Mouse (Mus musculus): ENCODE measurements around the gene Gnpat.
"Not testable (repeated sequence)": the region's sequence is repeated elsewhere in the genome, so short reads cannot be mapped to it uniquely, and the experiment has no call there.

Gnpat gene

DNA sequence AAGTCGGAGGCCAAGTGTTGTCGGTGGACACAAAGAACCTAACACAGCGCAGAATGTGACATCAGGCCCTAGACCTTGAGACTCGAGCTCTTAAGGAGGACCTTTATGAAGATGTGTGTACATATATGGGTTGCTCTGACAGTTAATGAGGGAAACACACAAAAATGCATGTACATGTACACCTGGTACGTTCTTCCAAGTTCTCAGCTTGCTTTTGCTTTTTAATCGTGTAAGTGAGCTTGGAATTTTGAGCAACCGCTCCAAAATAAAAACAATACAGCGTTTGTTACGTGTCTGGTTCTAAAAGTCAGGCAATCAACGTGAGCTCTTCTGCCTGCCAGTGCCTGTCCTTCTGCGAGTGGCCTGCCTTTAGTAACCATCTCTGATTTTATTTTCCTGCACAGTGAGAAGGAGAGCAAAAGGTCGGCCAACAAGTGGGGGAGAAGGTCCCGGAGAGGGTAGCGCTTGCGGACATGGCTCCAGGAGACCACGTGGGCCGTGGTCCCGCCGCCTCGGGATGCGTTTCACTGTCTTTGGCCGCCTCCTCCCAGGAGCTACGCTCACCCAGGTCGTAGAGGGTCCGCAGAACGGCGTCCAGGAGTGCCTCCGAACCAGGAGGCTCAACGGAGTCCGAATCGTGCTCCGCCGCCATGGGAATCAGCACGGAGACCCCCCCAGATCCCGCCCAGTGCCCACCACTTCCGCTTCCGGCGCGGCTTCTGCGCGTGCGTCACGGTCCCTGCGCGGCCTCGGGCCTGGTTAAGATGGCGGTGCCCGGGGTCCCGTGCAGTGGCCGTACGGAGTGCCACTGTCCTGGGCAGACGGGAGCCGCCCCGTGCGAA is at the start of gene Gnpat, which contains the start of gene 2810004N23Rik:
TSS of gene Gnpat (plus strand) at position 713 of the 842 bp plus-strand sequence.
TSS of gene 2810004N23Rik (minus strand) at position 800 of the 842 bp plus-strand sequence.
- CTCF ChIA-PET, result no interaction called here

DNA sequence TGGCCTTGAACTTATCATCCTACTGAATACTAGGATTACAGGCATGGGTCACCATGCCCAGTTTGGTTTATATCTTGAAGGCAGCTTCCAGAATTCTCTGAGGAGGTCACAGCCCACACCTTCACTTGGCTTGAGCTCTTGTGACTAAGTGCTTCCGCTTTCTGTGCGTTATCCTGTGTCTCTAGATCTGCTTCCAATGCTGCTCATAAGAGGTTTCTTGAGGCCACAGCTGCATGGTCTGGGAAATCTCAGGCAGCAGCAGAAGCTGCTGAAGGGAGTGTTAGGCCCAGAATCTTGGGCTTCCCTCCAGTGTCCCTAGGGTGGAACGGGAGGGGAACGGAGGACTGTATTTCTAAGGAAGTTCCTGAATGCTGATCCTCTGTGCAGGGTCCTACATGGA is 49.5 kb upstream of the Gnpat start:
- CTCF ChIA-PET, result no interaction called here

DNA sequence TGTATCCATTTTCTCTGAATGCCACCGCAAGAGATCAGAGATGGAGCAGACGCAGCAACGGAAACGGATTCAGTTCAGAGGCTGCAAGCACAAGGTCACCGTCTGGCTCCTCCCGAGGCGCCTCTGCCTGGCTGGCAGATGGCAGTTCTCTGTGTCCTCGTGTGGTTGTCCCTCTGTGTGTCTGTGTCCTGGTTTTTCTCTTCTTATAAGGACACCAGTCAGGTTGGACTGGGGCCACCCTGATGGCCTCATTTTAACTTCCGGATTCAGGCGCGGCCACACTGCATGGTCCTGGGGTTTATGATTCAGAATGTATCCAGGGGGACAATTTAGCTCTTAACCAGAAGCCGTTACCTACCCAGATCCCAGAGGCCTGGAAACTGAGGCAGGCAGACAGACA is 47.0 kb upstream of the Gnpat start:
- CTCF ChIA-PET, result no interaction called here

DNA sequence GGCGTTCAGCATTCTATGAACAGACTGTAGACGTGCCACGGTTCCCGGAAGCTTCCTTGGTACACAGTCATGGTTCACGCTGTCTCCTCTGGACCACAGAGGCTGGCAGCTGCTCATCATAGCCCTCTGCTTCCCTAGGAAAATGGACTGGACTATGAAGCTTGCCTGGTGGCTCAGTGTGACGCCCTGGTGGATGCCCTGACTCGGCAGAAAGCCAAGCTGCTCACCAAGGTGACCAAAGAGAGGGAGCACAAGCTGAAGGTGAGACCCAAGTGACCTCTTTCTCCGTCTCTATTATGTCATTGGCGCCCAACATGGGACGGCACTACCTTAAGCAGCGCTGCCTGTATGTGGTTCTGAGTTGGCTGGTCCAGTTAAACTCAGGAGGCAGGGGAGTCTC is 46.0 kb upstream of the Gnpat start:
- CTCF ChIA-PET, result no interaction called here

DNA sequence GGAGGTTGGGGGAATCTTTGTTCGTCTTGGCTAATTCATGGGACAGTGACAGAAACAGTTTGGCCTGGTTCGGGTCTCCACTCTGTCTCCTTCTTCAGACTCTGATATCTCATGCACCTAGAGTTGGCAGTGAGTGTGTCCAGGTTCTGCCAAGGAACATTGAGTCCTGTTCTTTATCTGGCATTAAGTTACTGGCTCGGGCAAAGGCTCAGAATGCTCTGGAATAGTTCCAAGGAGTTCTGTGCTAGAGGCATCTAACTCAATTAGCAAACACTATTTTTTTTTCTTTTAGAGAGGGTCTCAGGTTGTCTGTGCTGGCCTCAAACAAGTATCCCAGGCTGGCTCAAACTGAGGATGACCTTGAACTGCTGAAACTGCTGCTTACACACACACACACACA is 45.5 kb upstream of the Gnpat start:
- CTCF ChIA-PET, result no interaction called here

DNA sequence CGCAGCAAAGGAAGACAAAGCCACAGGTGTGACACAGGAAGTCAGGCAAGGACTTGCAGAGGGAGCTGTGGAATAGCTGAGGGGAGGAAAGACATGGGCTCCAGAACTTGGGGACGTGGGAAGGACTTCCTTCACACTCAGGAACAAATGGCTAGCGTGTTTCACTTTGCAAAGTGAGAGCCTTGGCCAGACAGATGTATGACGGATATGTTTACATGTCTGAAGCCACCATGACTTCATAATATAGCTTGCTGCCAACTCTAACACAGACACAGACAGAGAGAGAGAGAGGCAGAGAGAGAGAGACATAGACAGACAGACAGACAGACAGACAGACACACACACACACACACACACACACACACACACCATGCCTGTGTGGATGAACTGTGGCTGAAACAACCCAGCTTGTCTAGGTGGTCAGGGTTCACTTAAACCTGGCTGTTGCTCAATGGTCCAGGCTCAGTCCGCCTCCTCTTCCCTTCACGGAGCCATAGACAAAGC is 43.2 kb upstream of the Gnpat start:
- CTCF ChIA-PET, result no interaction called here

DNA sequence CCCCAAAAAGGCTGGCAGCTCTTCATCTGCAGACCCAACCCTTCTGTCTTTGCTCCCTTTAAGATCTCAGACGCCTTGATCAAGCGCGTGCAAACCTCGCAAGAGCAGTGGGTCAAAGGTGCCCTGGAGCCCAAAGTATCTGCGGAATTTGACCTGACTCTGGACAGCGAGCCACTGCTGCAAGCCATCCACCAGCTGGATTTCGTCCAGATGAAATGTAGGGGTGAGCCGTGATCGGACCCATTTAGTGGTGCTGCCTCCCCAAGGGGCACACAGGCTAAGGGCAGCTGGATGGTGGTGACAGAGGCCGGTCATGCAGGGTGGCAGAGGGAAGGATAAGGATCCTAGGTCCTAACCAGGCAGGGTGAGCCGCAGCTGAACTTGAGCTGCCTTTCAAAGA is 42.7 kb upstream of the Gnpat start:
- CTCF ChIA-PET, result no interaction called here

DNA sequence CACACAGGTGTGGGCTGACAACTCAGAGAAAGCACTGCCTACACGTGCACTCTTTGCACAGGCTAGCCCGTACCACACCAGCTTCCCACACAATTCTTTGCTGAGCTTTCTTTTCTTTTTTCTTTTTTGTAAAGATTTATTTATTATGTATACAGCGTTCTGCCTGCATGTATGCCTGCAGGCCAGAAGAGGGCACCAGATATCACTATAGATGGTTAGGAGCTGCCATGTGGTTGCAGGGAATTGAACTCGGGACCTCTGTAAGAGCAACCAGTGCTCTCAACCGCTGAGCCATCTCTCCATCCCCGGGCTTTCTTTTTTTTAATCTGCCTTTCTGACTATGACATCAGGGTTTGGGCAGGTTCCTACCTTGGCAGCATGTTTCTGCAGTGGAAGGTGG is 39.3 kb upstream of the Gnpat start:
- CTCF ChIA-PET, result no interaction called here

DNA sequence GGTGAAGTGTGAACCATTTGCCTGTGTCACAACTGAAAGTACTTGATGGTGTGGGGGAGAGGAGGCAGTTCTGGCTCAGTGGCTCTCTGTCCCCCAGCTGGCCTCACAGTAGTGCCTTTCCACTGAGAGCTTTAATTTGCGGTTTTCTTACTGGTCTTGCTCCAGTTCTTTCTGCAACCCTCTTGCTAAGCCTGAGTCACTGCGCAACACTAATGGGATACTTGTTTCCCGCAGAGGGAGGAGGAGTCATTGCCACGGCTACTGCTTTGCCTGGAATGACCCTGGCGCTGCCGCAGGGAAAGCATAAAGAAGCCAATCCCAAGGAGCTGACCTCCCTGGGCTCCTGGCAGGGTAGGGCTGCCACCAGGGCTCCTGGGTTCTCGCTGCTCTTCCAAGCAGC is 36.2 kb upstream of the Gnpat start:
- CTCF ChIA-PET, result no interaction called here

DNA sequence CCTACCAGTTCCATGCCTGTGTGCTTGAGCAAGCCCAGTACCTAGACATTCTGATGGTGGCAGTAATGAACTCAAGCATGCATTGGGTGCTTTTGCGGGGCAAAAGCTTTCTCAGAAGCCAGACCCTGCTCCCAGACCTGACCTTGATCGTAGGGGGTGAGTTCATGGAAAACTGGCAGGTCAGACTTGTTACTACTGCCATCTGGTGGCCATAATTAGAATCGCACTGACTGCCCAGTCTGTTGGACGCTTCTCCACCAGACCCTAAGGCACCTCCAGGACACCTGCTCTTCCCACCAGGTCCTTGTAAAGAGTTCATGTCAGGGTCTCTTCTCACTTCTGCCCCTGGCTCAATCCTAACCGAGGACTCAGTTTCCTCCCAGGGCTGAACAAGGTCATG is 35.4 kb upstream of the Gnpat start:
- CTCF ChIA-PET, result no interaction called here

DNA sequence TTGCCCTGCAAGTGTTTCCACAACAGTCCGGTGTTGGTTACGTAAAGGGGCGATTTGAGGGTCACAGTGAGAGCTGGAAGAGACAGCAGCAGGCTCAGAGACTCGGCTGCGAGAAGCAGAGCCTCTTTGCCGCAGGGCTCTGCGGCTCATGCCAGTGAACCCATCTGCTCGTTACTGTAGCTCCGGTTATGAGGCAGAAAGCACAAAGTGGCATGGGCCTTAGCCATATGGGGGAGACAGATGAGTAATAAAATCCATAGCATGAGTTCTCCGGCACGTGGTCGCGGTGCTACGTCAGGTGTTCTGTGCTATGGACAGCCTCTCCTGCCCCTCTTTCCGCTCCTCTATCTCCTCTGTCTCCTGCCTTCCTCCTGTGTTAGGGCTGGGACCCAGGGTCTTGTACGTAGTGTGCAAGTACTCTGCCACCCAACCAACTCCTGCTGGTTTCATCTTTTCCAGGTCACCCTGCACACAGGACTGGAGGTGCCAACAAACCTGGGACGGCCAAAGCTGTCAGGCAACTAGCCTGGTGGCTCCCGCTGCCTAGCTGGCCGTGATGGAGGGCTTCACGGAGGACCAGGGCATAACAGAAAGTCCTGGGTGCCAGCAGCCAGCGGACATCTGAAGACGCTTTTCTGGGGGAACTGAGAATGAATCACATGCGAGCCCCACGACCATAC is 34.1 kb upstream of the Gnpat start:
- CTCF ChIA-PET, result no interaction called here

DNA sequence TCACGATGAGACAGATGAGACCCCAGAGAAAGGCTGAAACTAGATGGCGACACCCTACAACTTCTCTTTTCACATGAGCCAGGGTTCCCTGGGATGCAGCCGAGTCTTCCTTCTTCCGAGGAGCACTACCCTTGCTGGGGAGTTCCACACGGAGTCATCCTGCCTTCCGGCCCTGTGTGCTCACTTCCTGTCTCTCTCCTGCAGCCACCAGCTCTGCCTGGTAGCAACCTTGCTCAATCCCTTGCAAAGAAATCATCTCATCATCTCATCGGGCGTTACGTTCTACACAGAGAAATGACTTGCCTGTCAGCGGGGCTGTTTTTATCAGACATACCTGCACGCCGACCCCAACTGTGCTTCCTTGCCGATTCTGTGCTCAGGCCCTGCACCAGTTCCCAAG is 32.8 kb upstream of the Gnpat start:
- CTCF ChIA-PET, result no interaction called here

DNA sequence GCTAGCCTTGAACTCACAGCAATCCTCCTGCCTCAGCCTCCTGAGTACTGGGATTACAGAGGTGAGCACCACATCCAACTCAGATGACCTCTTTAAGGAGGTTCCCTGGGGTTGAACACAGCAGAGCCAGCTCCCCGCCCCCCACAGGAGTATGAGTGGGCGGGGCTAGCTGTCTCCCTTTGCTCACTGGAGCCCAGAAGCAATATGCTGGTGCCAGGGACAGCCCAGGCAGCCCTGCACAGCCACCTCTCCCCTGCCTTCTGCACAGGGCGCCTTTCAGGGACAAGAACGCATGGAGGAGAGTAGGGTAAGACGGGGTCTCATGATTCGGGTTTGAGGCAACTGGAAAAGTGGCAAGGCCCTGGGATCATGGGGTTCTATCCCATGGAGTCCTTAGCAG is 31.3 kb upstream of the Gnpat start:
- CTCF ChIA-PET, result no interaction called here

DNA sequence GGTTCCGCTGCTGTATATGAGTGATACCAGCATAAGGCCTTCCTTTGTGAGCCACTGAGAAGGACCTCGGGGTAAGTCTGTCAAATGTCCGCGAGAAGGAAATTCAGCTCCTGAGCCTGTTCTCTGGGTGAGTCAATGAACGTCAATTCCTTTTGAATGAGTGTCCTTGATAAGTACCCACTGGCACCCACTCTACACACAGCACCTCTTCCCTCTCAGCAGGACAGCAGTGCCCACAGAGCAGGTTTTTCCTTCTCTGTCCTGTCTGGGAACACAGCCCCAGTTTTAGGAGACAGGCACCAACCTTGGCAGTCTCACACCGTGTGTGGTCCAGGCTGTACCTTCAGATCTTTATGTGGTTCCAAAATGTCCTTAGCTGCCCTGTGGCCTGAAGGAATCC is 30.9 kb upstream of the Gnpat start:
- CTCF ChIA-PET, result no interaction called here

DNA sequence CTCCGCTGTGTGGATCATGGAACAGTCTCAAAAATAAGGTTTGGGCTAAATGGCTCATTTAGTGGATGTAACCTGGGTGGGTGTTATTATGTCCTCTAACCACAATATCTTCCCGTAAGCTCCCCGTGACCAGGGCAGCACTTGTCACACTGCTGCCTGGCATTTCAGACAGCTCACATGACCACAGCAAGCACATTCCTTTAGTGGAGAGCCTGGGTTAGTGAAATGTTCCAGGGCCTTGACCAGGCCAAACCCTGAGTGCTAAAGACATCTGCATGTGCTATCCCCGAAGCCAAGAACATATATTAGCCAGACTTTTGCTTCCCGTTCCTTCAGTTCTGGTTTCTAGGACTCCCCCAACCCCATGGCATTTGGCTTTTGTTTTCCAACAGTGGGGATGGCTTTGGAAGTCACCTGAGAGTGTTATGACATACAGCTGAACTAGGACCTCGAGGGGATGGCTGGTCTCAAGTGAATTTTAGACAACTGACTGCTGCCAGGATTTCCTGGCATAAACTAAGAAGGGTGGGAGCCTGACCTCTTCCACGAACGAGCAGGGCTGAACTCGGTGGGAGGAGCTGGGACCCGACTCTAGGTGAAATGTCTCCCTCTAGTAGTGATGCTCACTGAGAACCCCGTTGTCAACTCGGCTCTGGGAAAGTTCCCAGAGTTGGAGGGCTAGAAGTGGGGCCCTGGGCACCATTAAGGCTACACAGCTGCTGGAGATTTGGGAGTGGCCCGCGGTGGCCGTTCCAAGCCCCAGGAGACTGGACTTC is 29.2 kb upstream of the Gnpat start:
- CTCF ChIA-PET, result no interaction called here

DNA sequence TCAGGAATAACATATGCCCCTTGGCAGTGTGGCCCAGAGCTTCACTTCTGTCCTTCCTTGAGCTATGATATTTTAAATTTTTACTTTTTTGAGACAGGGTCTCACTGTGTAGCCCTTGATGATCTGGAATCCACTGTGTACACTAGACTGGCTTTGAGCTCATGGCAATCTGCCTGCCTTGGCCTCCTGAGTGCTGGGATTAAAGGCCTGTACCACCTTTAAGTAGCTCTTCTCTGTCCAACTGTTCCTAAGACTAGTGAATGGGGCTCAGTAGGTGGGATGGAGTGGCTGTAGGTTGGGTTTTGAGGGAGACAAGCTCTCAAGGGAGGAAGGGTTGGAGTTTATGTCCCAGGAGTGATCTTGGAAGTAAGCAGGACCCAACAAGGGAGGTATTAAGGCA is 27.0 kb upstream of the Gnpat start:
- CTCF ChIA-PET, result no interaction called here

DNA sequence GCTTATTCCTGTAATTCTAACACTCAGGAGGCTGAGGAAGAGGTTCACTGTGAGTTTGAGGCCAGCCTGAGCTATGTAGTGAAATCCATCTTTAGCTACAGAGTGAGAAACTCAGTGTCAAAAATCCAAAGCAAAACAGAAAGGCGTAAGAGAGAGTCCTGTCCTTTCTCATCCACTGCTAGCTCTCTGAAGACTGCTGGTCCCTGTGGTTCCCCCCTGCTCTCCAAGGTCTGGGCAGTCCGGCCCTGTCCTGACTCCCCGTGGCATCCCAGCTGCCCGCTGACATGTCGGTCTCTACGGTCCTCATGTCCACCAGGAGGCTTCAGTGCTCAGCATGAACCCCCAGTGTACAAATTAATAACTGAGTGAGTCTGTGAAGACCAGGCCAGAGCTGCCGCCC is 26.6 kb upstream of the Gnpat start:
- CTCF ChIA-PET, result no interaction called here

DNA sequence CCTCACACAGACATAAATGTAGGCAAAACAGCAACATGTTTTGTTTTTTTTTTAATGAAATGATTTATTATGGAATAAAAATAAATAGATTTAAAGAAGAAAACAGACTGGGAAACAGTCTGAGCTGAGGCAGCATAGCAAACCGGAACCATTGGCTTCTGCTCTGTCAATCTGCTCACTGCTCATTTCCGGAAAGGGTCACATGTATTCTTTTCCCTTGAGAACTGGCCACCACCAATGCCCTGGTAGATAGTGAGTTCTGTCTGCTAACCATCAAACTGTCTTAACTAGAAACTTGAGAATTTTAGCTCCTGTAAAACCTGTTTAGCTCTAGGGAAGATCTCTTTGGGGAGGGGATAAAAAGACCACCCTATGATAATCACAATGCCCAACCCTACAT is 25.9 kb upstream of the Gnpat start:
- CTCF ChIA-PET, result interaction anchor here (0.6 kb wide), 1 partner anchor 1362 kb away, joined by 18 read pairs; no protein-coding TSS in a partner anchor

DNA sequence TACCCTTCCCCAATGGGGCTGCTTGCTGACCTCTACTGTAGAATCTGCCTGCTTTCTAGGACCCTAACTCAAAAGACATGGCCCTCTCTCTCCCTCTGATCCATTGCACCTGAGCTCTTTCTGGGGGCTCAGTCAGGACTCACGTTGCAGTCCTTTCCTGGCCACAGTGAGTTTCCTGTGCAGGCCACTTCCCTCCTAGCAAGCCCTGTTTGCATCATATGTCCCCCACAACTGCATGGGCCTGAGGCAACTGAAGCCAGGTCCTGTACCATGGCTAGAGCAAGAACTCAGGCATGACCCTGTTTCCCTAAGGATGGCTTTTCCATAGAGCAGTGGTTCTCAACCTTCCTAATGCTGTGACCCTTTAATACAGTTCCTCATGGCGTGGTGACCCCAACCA is 24.9 kb upstream of the Gnpat start:
- CTCF ChIA-PET, result interaction anchor here (0.6 kb wide), 1 partner anchor 113 kb away, joined by 10 read pairs; no protein-coding TSS in a partner anchor

DNA sequence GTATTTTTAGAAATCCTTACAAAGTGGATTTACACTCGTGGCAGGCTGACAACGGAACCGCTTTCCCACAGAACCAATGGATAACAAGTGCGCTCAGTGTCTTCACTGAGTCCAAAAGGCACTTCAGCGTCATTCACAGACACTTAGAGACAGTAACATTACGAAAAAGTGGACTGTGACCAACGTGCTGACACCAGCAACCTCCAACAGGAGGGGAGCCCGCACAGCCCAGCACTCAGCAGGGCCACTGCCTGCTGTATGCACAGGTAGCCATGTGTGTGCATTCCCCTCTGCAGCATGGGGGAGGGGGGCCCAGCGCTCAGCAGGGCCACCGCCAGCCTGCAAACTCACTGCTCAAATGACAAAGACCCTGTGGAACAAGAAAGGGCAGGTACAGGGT is 23.5 kb upstream of the Gnpat start:
- CTCF ChIA-PET, result no interaction called here

DNA sequence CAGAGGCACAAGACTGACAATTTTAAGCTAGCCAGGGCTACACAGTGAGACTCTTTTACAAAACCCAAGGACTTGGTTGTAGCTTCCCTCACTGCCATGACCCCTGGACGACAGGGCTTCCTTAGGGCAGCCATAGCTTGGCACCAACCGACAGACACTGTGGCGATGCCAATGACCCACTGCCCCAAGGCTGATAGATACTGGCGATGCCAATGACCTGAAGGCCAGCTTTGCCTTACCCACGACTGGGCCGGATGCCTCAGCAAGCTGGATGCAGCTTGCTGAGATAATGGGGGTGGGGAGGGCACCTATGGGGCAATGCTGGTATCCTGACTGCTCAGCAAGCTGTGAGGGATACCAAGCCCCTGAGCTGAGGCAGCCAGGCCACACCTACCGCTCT is 21.9 kb upstream of the Gnpat start:
- CTCF ChIA-PET, result interaction anchor here (0.6 kb wide), 1 partner anchor 1945 kb away, joined by 3 read pairs; no protein-coding TSS in a partner anchor

DNA sequence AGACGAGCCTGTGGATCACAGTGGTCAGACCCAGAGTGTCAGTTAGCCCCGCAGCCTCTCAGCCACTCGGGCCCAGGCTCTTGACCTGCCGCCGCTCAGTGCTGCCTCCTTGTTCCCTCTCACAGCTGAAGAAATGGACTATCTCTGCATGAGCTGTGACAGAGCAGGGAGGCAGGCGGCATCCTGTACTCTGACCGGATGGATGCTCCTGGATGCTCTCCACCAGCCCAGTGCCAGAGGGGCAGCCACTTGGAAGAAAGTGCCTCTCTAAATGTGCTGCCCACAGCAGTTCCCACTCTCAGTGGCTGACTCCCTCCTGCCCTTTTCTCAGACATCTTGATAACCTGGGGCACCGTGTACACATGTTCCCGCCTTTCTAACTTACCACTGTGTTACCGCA is 21.1 kb upstream of the Gnpat start:
- CTCF ChIA-PET, result no interaction called here

DNA sequence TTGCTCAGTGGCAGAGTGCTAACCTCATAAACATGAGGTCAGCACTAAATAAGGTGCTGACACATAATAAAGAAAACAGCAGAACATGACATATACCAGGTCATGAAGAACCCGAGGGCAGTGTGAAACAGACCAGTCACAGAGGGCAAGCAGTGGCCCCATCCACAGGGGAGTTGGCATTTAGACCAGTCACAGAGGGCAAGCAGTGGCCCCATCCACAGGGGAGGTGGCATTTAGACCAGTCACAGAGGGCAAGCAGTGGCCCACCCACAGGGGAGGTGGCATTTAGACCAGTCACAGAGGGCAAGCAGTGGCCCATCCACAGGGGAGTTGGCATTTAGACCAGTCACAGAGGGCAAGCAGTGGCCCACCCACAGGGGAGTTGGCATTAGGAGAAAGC is 19.9 kb upstream of the Gnpat start:
- CTCF ChIA-PET, result not testable (repeated sequence)

Measured in spleen, embryonic (tissue).